Mouse (Mus musculus) liver, adult 2 months (tissue): ENCODE data around the gene Xylt1. TPM values are rescaled to one million over a fixed set of nuclear protein-coding genes. Genes with fewer than 3 reads are reported as not detected.

ENCODE experiments used
- DNase-seq: peaks from one replicate; pipeline ENCODE4 v3.0.0-alpha.2; 2011; ENCODE audit warnings: low read depth, low spot score; ENCODE audit errors: extremely low read depth
- H3K27ac ChIP-seq: fragments of 200-500 bp; replicated peaks from 2 replicates; pipeline ENCODE4 v1.5.1; 2012; ENCODE audit warnings: low read depth, mild to moderate bottlenecking, control low read depth, inconsistent platforms, low read length; ENCODE audit not compliant: insufficient read depth
- H3K27me3 ChIP-seq: fragments of 200-500 bp; 2 replicates; pipeline ENCODE4 v1.6.1; 2012; ENCODE audit warnings: mild to moderate bottlenecking, moderate library complexity, low read length, inconsistent platforms; ENCODE audit not compliant: control insufficient read depth, insufficient read depth
- H3K36me3 ChIP-seq: fragments of 200-500 bp; 2 replicates; pipeline ENCODE4 v1.6.1; 2012; ENCODE audit warnings: low read length, inconsistent platforms; ENCODE audit not compliant: control insufficient read depth, insufficient read depth
- H3K4me1 ChIP-seq: fragments of 200-500 bp; 2 replicates; pipeline ENCODE4 v1.6.1; 2011; ENCODE audit warnings: low read length; ENCODE audit not compliant: control insufficient read depth, insufficient read depth
- H3K4me3 ChIP-seq: fragments of 200-500 bp; 2 replicates; pipeline ENCODE4 v1.5.1; 2011; ENCODE audit warnings: low read depth, mild to moderate bottlenecking, control low read depth, low read length, moderate library complexity; ENCODE audit not compliant: insufficient read depth
- H3K79me2 ChIP-seq: fragments of 200-500 bp; 2 replicates; pipeline ENCODE4 v1.6.1; 2012; ENCODE audit warnings: inconsistent platforms, mild to moderate bottlenecking, low read length, moderate library complexity; ENCODE audit not compliant: control insufficient read depth, insufficient read depth
- H3K9ac ChIP-seq: fragments of 200-500 bp; 2 replicates; pipeline ENCODE4 v1.6.1; 2012; ENCODE audit warnings: low read depth, mild to moderate bottlenecking, control low read depth, inconsistent platforms, low read length
- CTCF ChIP-seq: fragments of 200-500 bp; IDR thresholded peaks from 2 replicates; pipeline ENCODE4 v1.5.1; 2011; ENCODE audit warnings: low read depth, low read length, control low read depth
- POLR2A ChIP-seq: fragments of 200-500 bp; IDR thresholded peaks from 2 replicates; pipeline ENCODE4 v1.6.1; 2011; ENCODE audit warnings: low read length, control low read depth; ENCODE audit not compliant: insufficient read depth; ENCODE audit errors: extremely low read depth
- WGBS: fragments of 180-500 bp; shearing (Covaris S2); methylation state at CpG from one replicate; pipeline ENCODE4 v1.1.7; 2018; 5-methylcytosine and 5-hydroxymethylcytosine counted together
- polyA plus RNA-seq: library from polyadenylated mRNA; depleted of rRNA; stranded (reverse); fragments of >200 nt; gene quantifications from 2 replicates; pipeline ENCODE4 v1.2.3, GENCODE M21; 2012
- total RNA-seq: library from RNA; depleted of rRNA; stranded (reverse); fragments of >200 nt; gene quantifications from 2 replicates; pipeline ENCODE4 v1.2.3, GENCODE M21; 2014

The Xylt1 gene
- total and polyA plus RNA-seq, 2 experiments: 0.09 to 0.18 TPM

DNA sequence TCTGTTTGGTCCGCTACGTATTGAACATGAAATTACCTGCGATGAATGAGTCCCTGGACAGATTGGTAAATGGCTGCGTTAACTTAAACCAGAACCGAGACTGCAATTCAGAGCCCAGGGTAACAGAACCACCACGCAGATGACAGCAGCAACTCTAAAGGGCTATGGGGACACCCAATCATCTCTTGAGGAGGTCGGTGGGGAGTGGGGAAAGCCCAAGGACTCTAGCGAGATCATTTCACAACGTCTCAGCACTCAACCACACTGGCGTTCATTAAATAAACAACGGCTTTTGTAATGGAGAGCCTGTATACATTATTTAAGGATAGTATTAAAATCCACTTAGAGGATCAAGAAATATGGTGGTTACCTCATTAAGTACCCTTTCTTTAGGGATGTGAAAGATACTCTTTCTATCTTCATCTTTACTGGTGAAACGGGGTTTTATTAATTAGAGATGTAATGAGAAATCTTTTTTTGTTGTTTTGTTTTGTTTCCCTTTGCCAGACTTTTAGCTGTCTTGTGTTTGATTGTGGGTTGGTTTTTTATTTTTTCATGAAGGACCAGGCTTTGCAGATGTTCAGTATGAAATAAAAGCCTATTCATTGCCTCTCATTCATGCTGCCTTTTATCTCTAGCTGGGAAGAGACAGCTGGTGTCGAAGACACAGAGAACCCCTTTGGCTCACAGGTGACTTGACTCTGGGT lies 12.2 kb downstream of the Xylt1 start:
- Histone ChIP-seq H3K27me3 (no peaks in the 10 kb centered on the region), H3K27ac (no peak overlapping the region)

GRCm38 (mm10) chr7:117393976-117394375 lies 13.2 kb downstream of the Xylt1 start:
- TF ChIP-seq CTCF (no peak), POLR2A (no peak)
- no peaks in the 10 kb centered on the region for H3K36me3 ChIP-seq
- no peak overlapping the region for H3K9ac ChIP-seq
- 31% methylated on average over 4 of the region's 4 CpGs for WGBS
- no peaks in the 10 kb centered on the region for H3K79me2 ChIP-seq
- no peak overlapping the region for H3K27ac ChIP-seq
- peak; percentile 14 for DNase-seq
- H3K4me3 ChIP-seq: no peak overlapping the region
- no peaks in the 10 kb centered on the region for H3K27me3 ChIP-seq
- no peaks in the 10 kb centered on the region for H3K4me1 ChIP-seq

More for the DNA sequence above, 12.2 kb downstream of the Xylt1 start:
- Histone ChIP-seq H3K4me1 (no peaks in the 10 kb centered on the region), H3K36me3 (no peaks in the 10 kb centered on the region), H3K9ac (no peak overlapping the region), H3K79me2 (no peaks in the 10 kb centered on the region), H3K4me3 (no peak overlapping the region)
- no peak for DNase-seq
- 85% methylated on average over 13 of the region's 13 CpGs for WGBS
- TF ChIP-seq CTCF: no peak
- no peak for TF ChIP-seq POLR2A

DNA sequence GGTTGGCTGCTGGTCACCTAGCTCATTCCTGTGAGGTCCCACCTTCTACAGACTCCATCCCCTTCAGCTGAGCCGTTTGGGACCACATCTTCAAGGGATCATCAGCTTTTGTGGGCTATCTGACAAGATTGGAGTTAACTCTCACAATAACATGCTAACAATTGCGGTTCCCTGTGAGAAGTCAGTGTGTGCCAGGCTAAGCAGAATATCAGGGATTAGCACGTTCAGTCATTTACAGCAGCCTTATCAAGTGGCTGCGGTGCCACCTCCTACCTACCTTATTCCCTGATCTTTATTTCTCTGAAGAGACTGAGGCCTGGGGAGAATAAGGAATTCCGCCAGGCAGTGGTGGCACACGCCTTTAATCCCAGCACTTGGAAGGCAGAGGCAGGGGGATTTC lies 13.6 kb downstream of the Xylt1 start:
- no peaks in the 10 kb centered on the region for H3K79me2 ChIP-seq
- H3K36me3 ChIP-seq: no peaks in the 10 kb centered on the region
- no peak overlapping the region for H3K9ac ChIP-seq
- no peak for DNase-seq
- H3K4me1 ChIP-seq: no peaks in the 10 kb centered on the region
- no peaks in the 10 kb centered on the region for H3K27me3 ChIP-seq
- H3K27ac ChIP-seq: no peak overlapping the region
- 71% methylated on average over 6 of the region's 6 CpGs for WGBS
- TF ChIP-seq POLR2A (no peak), CTCF (no peak)
- no peak overlapping the region for H3K4me3 ChIP-seq

DNA sequence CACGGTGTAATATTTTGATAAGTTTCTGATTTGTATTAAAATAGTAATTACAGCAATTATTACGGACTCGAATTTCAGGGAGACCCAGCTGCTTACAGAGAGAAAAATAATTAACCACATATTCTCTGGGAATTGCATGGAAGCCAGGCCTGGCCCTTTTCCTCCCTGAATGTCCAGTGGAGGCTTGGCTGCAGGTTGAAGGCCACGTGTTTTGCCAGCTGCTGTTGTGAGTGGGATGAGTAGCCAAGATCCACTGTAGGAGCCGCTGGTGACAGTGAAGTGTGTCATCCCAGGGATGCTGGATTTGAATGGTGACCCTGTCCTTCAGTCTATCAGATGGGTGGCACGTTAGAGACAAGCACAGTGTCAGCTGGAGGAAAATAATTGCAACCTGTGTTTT lies 14.7 kb downstream of the Xylt1 start:
- Histone ChIP-seq H3K4me3 (no peak overlapping the region), H3K27ac (no peak overlapping the region), H3K36me3 (no peaks in the 10 kb centered on the region), H3K27me3 (no peaks in the 10 kb centered on the region), H3K9ac (no peak overlapping the region), H3K4me1 (no peaks in the 10 kb centered on the region), H3K79me2 (no peaks in the 10 kb centered on the region)
- 79% methylated on average over 6 of the region's 6 CpGs for WGBS
- no peak for DNase-seq
- TF ChIP-seq CTCF: no peak

- H3K27ac ChIP-seq: no peak overlapping the region
- DNase-seq: no peak
- TF ChIP-seq POLR2A: no peak
- TF ChIP-seq CTCF: no peak
- no peak overlapping the region for H3K4me3 ChIP-seq
- H3K36me3 ChIP-seq: no peaks in the 10 kb centered on the region
- H3K27me3 ChIP-seq: no peaks in the 10 kb centered on the region
- H3K79me2 ChIP-seq: no peaks in the 10 kb centered on the region
- WGBS: 83% methylated on average over 6 of the region's 6 CpGs
- no peaks in the 10 kb centered on the region for H3K4me1 ChIP-seq
- H3K9ac ChIP-seq: no peak overlapping the region
These were observed 17.1 kb downstream of the Xylt1 start for GRCm38 (mm10) chr7:117397877-117398276.

DNA sequence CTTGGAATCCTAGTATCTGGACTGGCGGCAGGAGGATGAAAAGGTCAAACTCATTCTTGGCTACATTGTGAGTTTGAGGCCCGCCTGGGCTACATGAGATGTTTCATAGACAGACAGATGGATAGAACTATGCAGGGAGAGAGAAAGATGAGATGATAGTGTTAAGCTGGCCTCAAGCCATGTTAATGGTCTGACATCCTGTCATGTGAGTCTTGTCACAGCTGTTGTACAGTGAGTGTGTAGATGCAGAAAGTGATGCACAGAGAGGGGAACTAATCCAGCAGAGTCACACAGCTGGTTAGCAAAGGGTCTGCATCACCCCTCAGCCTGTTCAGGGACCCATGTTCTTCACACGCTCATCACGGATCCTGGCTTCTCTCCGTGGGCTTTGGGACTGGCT lies 19.2 kb downstream of the Xylt1 start:
- H3K36me3 ChIP-seq: no peaks in the 10 kb centered on the region
- H3K4me1 ChIP-seq: no peaks in the 10 kb centered on the region
- 95% methylated on average over 5 of the region's 5 CpGs for whole genome bisulfite sequencing
- no peak for DNase-seq
- TF ChIP-seq POLR2A (no peak), CTCF (no peak)
- no peak overlapping the region for H3K4me3 ChIP-seq
- no peaks in the 10 kb centered on the region for H3K79me2 ChIP-seq
- no peak overlapping the region for H3K27ac ChIP-seq
- no peaks in the 10 kb centered on the region for H3K27me3 ChIP-seq
- no peak overlapping the region for H3K9ac ChIP-seq
